Comparison of ENCODE assay signal across 8 mouse cellular contexts in the genomic region with DNA sequence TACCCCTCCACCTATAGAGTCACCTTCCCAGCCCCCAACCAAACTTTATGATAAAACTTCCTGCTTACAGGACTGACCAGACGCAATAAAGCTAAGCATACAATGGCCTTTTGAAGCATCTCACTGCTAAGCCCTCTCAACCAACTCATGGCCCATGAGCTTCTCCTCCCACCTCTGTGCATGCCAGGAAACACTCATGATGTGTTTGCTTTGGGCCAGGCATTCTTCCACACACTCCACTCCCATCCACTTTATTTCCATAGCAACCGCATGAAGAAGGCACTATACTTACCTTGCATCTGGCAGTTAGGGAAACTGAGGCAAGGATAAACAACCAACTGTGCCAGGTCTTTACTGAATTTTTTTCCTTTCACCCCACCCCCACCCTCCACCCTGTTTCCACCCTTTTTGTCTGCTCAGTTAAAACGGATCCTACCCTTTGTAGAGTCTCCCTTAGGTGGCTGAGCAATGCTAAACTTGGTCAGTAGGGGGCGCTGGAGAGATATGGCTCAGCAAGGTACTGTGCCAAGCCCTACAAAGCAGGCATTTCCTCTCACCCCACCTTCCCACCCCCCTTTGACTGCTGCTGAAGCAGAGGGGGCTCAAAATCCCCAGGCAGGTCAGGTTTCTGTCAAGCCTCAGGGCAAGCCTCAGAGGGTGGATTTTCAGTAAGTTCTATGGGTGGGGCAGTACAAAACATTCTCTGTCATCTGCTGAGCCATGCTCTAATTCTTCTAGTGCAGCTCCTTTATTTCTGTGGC. TPM values are rescaled to one million over a fixed set of nuclear protein-coding genes. Genes with fewer than 3 reads are reported as not detected.
DNase-seq lines count a peak whose midpoint lies in the region; ATAC-seq and TF ChIP-seq lines count a peak whose summit lies in the region.

No protein-coding gene starts in this region.

- TF ChIP-seq POLR2A in heart, adult 2 months (IDR thresholded peaks at IDR 0.05; ENCODE audit: insufficient read depth, low read depth, low read length), result no peak

- no peak overlapping the region for H3K27ac ChIP-seq in heart, adult 2 months
- H3K27ac ChIP-seq in liver, embryonic 14.5 days, result no peak overlapping the region

- no peak overlapping the region for H3K4me3 ChIP-seq in heart, adult 2 months
- no peak overlapping the region for H3K4me3 ChIP-seq in liver, embryonic 14.5 days (ENCODE audit: insufficient read depth in 1 of 2, low read depth in 2 of 2, low read length in 2 of 2)

- no peaks in the 10 kb centered on the region for H3K9me3 ChIP-seq in liver, embryonic 14.5 days (ENCODE audit: control insufficient read depth, low read length)

- H3K4me1 ChIP-seq in heart, adult 2 months (ENCODE audit: control insufficient read depth, insufficient read depth, low read length), result peaks cover 3% of the 10 kb centered on the region
- H3K4me1 ChIP-seq in liver, embryonic 14.5 days (replicated peaks; ENCODE audit: control insufficient read depth in 2 of 2, insufficient read depth in 2 of 2, low read length in 1 of 2), result no peaks in the 10 kb centered on the region

- no peak for TF ChIP-seq EP300 in heart, adult 2 months (IDR thresholded peaks at IDR 0.05; ENCODE audit: insufficient read depth, low read depth, low read length)
- no peak for TF ChIP-seq EP300 in liver, embryonic 14.5 days (IDR thresholded peaks at IDR 0.05; ENCODE audit: low read depth)

- peak; percentile 45; the same call in 1 of the 2 replicates for ATAC-seq in liver, embryonic 14.5 days (ENCODE audit: insufficient read depth)

- intact Hi-C loops in heart, adult 2 months (cut with DNase I), result loop anchor here (1.0 to 5.0 kb wide), 3 partner anchors 36 to 303 kb away; no protein-coding TSS in a partner anchor

- no peaks in the 10 kb centered on the region for H3K79me2 ChIP-seq in heart, adult 2 months (replicated peaks; ENCODE audit: control insufficient read depth, insufficient read depth, low read length)

- no peaks in the 10 kb centered on the region for H3K36me3 ChIP-seq in heart, adult 2 months (ENCODE audit: control insufficient read depth, insufficient read depth, low read length)
- no peaks in the 10 kb centered on the region for H3K36me3 ChIP-seq in liver, embryonic 14.5 days (replicated peaks; ENCODE audit: control insufficient read depth, insufficient read depth, low read depth)

- H3K27me3 ChIP-seq in heart, adult 2 months (ENCODE audit: control insufficient read depth, insufficient read depth, low read length), result no peaks in the 10 kb centered on the region
- H3K27me3 ChIP-seq in liver, embryonic 14.5 days (ENCODE audit: control insufficient read depth, insufficient read depth, low read length), result no peaks in the 10 kb centered on the region

- H3K9ac ChIP-seq in heart, adult 2 months (ENCODE audit: low read depth, low read length), result no peak overlapping the region
- H3K9ac ChIP-seq in liver, embryonic 14.5 days (replicated peaks), result no peak overlapping the region

- H3K4me2 ChIP-seq in liver, embryonic 14.5 days (ENCODE audit: low read depth), result no peak overlapping the region

- TF ChIP-seq CTCF in heart, adult 2 months (IDR thresholded peaks at IDR 0.05), result peak; percentile 77
- peak; percentile 84 for TF ChIP-seq CTCF in liver, embryonic 14.5 days (IDR thresholded peaks at IDR 0.05; ENCODE audit: low read depth)

- whole genome bisulfite sequencing in heart, adult 2 months, result 49% methylated on average over 4 of the region's 4 CpGs
- WGBS in liver, embryonic 14.5 days (ENCODE audit: insufficient replicate concordance), result 44% methylated on average over 4 of the region's 4 CpGs

- DNase-seq in ovary, postnatal 10 days (ENCODE audit: low spot score), result peak; percentile 35
- DNase-seq in ovary, adult 18-20 months (ENCODE audit: low spot score), result no peak
- DNase-seq in cerebellum, postnatal 36 days, result peak; percentile 62 to 63
- peak; percentile 44 to 71 for DNase-seq in heart, adult 2 months
- DNase-seq in kidney, postnatal 36 days, result peak; percentile 62 to 87
- peak; percentile 6 to 24 (median 18) for DNase-seq in liver, embryonic 14.5 days (ENCODE audit: low read depth in 3 of 3, low spot score in 3 of 3)
- peak; percentile 72 for DNase-seq in retina, postnatal 1 day
- peak; percentile 27 for DNase-seq in urinary bladder, postnatal 10 days (ENCODE audit: low spot score)

RNA-seq across cellular contexts. Expression of a gene that starts 31.4 kb away (rescaled TPM):
- under 1 TPM; 0.57 to 0.80 TPM for total RNA-seq in heart, adult 2 months (2021)
- polyA plus RNA-seq in heart, adult 2 months (2012; rRNA removed), result 0.66 and 0.67 TPM in 2 replicates
- polyA plus RNA-seq in liver, embryonic 14.5 days (2012; rRNA removed), result 1.6 and 1.9 TPM in 2 replicates
- polyA plus RNA-seq in liver, embryonic 14.5 days (2014; fragmentation: Nextera tagmentation; extraction: Ambion mirVana), result 1.9 TPM in 2 replicates
